Mouse (Mus musculus) neural tube, embryonic 11.5 days (tissue): ENCODE data around the gene Exosc10. TPM values are rescaled to one million over a fixed set of nuclear protein-coding genes. Genes with fewer than 3 reads are reported as not detected.

ENCODE experiments used
- ATAC-seq: fragments of 200-750 bp; cut with Nextera tagmentation; 2 replicates; pipeline ENCODE4 v1.8.0; 2017; ENCODE audit warnings: moderate number of reproducible peaks, mild to moderate bottlenecking, moderate TSS enrichment, moderate library complexity; ENCODE audit not compliant: insufficient read depth, low FRiP score, low TSS enrichment
- DNase-seq: peaks from one replicate; pipeline ENCODE4 v3.0.0-alpha.2; 2015; ENCODE audit warnings: low spot score
- H3K27ac ChIP-seq: fragments of 300-500 bp; sonication (generic); 2 replicates; pipeline ENCODE4 v1.5.1; 2014; ENCODE audit warnings: low read depth, mild to moderate bottlenecking, low read length
- H3K27me3 ChIP-seq: fragments of 300-500 bp; sonication (generic); 2 replicates; pipeline ENCODE4 v1.6.1; 2014; ENCODE audit warnings: mild to moderate bottlenecking, low read length, mixed read lengths; ENCODE audit not compliant: control insufficient read depth, insufficient read depth
- H3K36me3 ChIP-seq: fragments of 300-500 bp; sonication (generic); 2 replicates; pipeline ENCODE4 v1.6.1; 2014; ENCODE audit warnings: mild to moderate bottlenecking, low read length, moderate library complexity, mixed read lengths; ENCODE audit not compliant: control insufficient read depth, insufficient read depth
- H3K4me1 ChIP-seq: fragments of 300-500 bp; sonication (generic); 2 replicates; pipeline ENCODE4 v1.6.1; 2014; ENCODE audit warnings: low read length, mixed read lengths; ENCODE audit not compliant: control insufficient read depth, insufficient read depth
- H3K4me2 ChIP-seq: fragments of 300-500 bp; sonication (generic); 2 replicates; pipeline ENCODE4 v1.6.1; 2014; ENCODE audit warnings: low read depth, mild to moderate bottlenecking, moderate library complexity
- H3K4me3 ChIP-seq: fragments of 300-500 bp; sonication (generic); 2 replicates; pipeline ENCODE4 v1.5.1; 2014; ENCODE audit warnings: low read depth, low read length
- H3K9ac ChIP-seq: fragments of 300-500 bp; sonication (generic); 2 replicates; pipeline ENCODE4 v1.6.1; 2014; ENCODE audit warnings: mild to moderate bottlenecking, low read length
- H3K9me3 ChIP-seq: fragments of 300-500 bp; sonication (generic); 2 replicates; pipeline ENCODE4 v1.6.1; 2016; ENCODE audit warnings: low read length; ENCODE audit not compliant: control insufficient read depth
- WGBS: fragments of 180-500 bp; shearing (Covaris S2); extraction: QIAGEN DNeasy Blood & Tissue Kit; methylation state at CpG from one replicate; pipeline ENCODE4 v1.1.7; 2014; 5-methylcytosine and 5-hydroxymethylcytosine counted together
- polyA plus RNA-seq: library from polyadenylated mRNA; unstranded; fragments of >200 nt; fragmentation: Nextera tagmentation; extraction: Ambion mirVana; gene quantifications from 2 replicates; pipeline ENCODE4 v1.2.1, GENCODE M21; 2014

Gene Exosc10
- polyA plus RNA-seq, 1 experiment from 2014 or later = 102 TPM

DNA sequence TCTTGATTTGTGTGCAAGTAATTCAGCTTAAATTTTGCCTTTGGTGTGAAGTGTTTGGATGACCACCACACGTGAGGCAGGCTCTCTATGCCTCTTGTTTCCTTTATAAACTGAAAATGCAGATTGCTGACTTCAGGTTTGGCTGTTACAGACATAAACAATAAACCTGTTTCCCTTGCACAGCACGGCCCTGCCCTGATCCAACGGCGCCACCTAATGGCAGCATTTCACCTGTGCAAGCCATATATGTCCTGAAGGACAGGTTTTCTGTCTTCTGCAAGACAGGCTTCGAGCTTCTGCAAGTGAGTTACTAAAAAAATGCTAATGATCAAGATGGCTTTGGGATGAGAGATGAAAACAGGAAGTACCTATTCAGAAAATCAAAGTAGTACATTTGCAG, 49.5 kb downstream of the Exosc10 start:
- no peak overlapping the region for H3K4me2 ChIP-seq
- no peaks in the 10 kb centered on the region for H3K36me3 ChIP-seq
- no peak overlapping the region for H3K9ac ChIP-seq
- ATAC-seq = no peak
- peak; percentile 64 for DNase-seq
- no peak overlapping the region for H3K4me3 ChIP-seq
- WGBS = 31% methylated on average over 5 of the region's 5 CpGs
- no peaks in the 10 kb centered on the region for H3K9me3 ChIP-seq
- no peaks in the 10 kb centered on the region for H3K4me1 ChIP-seq
- no peak overlapping the region for H3K27ac ChIP-seq
- H3K27me3 ChIP-seq = no peaks in the 10 kb centered on the region

GRCm38 (mm10) chr4:148609805-148610204, 51.6 kb downstream of the Exosc10 start:
- WGBS = 89% methylated on average over 5 of the region's 5 CpGs
- ATAC-seq = no peak
- no peaks in the 10 kb centered on the region for H3K9me3 ChIP-seq
- H3K4me3 ChIP-seq = no peak overlapping the region
- H3K27me3 ChIP-seq = no peaks in the 10 kb centered on the region
- H3K4me2 ChIP-seq = no peak overlapping the region
- H3K9ac ChIP-seq = no peak overlapping the region
- no peak for DNase-seq
- H3K27ac ChIP-seq = no peak overlapping the region
- H3K4me1 ChIP-seq = no peaks in the 10 kb centered on the region
- H3K36me3 ChIP-seq = peaks cover 6% of the 10 kb centered on the region; the same call in 1 of the 2 replicates

DNA sequence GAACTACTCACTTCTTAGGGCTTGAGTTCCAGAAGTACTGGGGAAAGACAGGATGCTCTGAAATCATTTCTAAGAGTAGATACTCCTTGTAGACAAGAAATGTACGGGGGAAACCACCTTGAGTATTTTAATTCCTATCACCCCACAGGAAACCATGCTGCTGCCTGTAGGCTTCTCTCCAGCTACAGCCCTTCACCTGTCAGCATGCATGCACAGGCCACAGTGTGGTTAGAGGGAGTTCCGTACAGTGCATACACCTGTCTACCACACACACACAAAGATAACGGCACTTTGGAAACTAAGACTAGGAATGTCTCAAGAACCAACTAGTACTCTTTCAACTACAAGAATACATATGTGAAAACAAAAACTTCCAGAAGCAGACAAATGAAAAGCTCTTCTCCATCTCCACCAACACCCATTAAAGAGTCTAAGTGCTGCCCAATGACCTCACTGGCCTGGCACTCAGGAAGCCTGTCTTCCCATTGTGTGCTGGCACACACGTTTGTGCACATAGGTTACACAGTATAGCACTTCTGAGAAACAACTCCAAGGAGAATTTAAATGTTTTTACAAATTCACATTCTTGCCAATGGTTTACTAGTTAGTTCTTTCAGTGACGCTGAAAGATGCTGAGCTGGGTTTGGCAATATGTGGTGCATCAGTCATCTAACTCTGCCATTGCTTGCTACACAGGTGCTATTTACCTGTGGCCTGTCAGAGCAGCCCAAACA, 52.6 kb downstream of the Exosc10 start:
- WGBS = 73% methylated on average over 5 of the region's 5 CpGs
- H3K9ac ChIP-seq = no peak overlapping the region
- H3K4me3 ChIP-seq = no peak overlapping the region
- no peak for ATAC-seq
- H3K9me3 ChIP-seq = no peaks in the 10 kb centered on the region
- H3K4me2 ChIP-seq = no peak overlapping the region
- DNase-seq = no peak
- peaks cover 6% of the 10 kb centered on the region; the same call in 1 of the 2 replicates for H3K36me3 ChIP-seq
- no peaks in the 10 kb centered on the region for H3K27me3 ChIP-seq
- no peak overlapping the region for H3K27ac ChIP-seq
- H3K4me1 ChIP-seq = no peaks in the 10 kb centered on the region

DNA sequence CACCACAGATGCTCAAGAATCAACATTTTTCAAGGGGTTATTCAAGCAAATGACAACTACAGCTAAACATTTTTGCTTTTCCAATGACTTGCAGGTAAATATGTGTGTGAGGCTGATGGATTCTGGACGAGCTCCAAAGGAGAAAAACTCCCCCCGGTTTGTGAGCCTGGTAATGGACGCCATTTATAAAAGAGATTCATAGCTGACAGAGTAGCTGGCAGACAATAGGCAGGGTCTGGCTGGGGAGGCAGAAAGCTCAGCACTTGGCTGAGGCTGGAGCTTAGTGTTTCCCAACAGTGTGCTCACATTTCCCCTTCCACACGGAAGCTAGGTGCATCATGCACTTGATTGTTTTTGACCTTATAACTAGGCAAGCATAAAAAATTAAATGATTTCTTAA, 54.3 kb downstream of the Exosc10 start:
- ATAC-seq = no peak
- no peak for DNase-seq
- Histone ChIP-seq H3K9ac (no peak overlapping the region), H3K4me3 (no peak overlapping the region), H3K27me3 (no peaks in the 10 kb centered on the region), H3K27ac (no peak overlapping the region), H3K9me3 (no peaks in the 10 kb centered on the region), H3K36me3 (peaks cover 9% of the 10 kb centered on the region), H3K4me2 (no peak overlapping the region), H3K4me1 (no peaks in the 10 kb centered on the region)
- 59% methylated on average over 4 of the region's 4 CpGs for WGBS

GRCm38 (mm10) chr4:148613738-148614137, 55.5 kb downstream of the Exosc10 start:
- H3K9ac ChIP-seq = no peak overlapping the region
- no peak overlapping the region for H3K27ac ChIP-seq
- WGBS = 68% methylated on average over 9 of the region's 9 CpGs
- peaks cover 9% of the 10 kb centered on the region for H3K36me3 ChIP-seq
- no peaks in the 10 kb centered on the region for H3K4me1 ChIP-seq
- no peak overlapping the region for H3K4me3 ChIP-seq
- H3K9me3 ChIP-seq = no peaks in the 10 kb centered on the region
- H3K27me3 ChIP-seq = no peaks in the 10 kb centered on the region
- DNase-seq = no peak
- no peak overlapping the region for H3K4me2 ChIP-seq
- 0 out of 2 replicates have a peak, but pooled peaks have one; percentile 26 for ATAC-seq

GRCm38 (mm10) chr4:148619805-148620204, 61.6 kb downstream of the Exosc10 start:
- Histone ChIP-seq H3K4me1 (peaks cover 1% of the 10 kb centered on the region; the same call in 1 of the 2 replicates), H3K36me3 (peaks cover 40% of the 10 kb centered on the region), H3K27ac (no peak overlapping the region), H3K4me2 (no peak overlapping the region), H3K9me3 (no peaks in the 10 kb centered on the region), H3K4me3 (no peak overlapping the region), H3K27me3 (no peaks in the 10 kb centered on the region), H3K9ac (no peak overlapping the region)
- ATAC-seq (no peak), DNase-seq (no peak)
- WGBS = 81% methylated on average over 1 of the region's 1 CpGs

DNA sequence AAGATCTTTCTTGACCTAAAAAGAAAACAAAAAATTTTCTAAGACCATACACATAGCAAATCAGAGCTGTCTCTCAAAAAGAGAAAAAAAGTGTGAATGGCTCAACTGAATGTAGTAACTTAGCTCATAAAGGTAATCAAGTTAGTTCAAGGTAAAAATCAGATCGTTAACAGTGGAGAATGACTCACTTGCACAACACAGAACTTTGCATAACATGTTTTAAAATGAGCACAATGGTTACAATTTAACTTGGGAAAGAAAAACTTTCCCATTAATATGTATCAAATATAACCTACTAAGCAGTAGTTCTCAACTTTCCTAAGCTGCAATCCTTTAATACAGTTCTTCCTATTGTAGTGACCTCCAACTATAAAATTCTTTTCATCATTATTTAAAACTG, 62.5 kb downstream of the Exosc10 start:
- Histone ChIP-seq H3K4me1 (peaks cover 5% of the 10 kb centered on the region; the same call in 1 of the 2 replicates), H3K4me2 (no peak overlapping the region), H3K4me3 (no peak overlapping the region), H3K9ac (no peak overlapping the region), H3K27ac (no peak overlapping the region), H3K27me3 (no peaks in the 10 kb centered on the region), H3K36me3 (peaks cover 41% of the 10 kb centered on the region), H3K9me3 (no peaks in the 10 kb centered on the region)
- WGBS = 91% methylated on average over 1 of the region's 1 CpGs
- ATAC-seq = no peak
- DNase-seq = no peak

- Histone ChIP-seq H3K4me1 (peaks cover 8% of the 10 kb centered on the region; the same call in 1 of the 2 replicates), H3K4me2 (no peak overlapping the region), H3K9ac (no peak overlapping the region), H3K4me3 (no peak overlapping the region), H3K9me3 (no peaks in the 10 kb centered on the region), H3K27me3 (no peaks in the 10 kb centered on the region), H3K36me3 (peaks cover 38% of the 10 kb centered on the region), H3K27ac (no peak overlapping the region)
- WGBS = 94% methylated on average over 4 of the region's 4 CpGs
- no peak for ATAC-seq
- DNase-seq = no peak
These were observed 64.3 kb downstream of the Exosc10 start for GRCm38 (mm10) chr4:148622485-148622884.

GRCm38 (mm10) chr4:148623609-148624008, 65.4 kb downstream of the Exosc10 start:
- H3K36me3 ChIP-seq = peaks cover 38% of the 10 kb centered on the region

More at GRCm38 (mm10) chr4:148623609-148624008, 65.4 kb downstream of the Exosc10 start:
- WGBS = 88% methylated on average over 4 of the region's 4 CpGs
- DNase-seq (no peak), ATAC-seq (no peak)
- Histone ChIP-seq H3K27ac (no peak overlapping the region), H3K4me1 (peaks cover 8% of the 10 kb centered on the region; the same call in 1 of the 2 replicates), H3K9ac (no peak overlapping the region), H3K4me3 (no peak overlapping the region), H3K27me3 (no peaks in the 10 kb centered on the region), H3K4me2 (no peak overlapping the region), H3K9me3 (no peaks in the 10 kb centered on the region)
